Mouse (Mus musculus): ENCODE data around the gene Plekhm3.

Gene Plekhm3

DNA sequence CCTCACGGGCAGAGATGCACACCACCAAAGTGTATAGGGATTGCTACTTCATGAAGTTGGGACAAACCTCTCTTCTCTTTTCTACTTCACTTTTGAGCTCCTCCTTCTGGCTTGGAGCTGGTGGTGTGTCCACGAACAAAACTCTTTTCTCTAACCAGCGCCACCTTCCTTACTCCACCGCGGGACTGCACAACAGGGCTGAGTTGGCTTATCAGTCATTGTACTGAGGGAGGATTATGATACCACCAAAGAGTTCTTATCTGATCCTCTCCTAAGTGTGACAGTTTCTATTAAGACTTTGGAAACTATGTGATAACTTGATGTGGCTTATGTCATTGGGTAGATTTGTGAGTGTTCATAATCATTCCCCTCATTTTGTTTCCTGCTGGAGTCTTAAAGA lies 129.2 kb downstream of the Plekhm3 start:
- DNase-seq (ENCODE audit: low spot score in 2 of 2), result no peak

DNA sequence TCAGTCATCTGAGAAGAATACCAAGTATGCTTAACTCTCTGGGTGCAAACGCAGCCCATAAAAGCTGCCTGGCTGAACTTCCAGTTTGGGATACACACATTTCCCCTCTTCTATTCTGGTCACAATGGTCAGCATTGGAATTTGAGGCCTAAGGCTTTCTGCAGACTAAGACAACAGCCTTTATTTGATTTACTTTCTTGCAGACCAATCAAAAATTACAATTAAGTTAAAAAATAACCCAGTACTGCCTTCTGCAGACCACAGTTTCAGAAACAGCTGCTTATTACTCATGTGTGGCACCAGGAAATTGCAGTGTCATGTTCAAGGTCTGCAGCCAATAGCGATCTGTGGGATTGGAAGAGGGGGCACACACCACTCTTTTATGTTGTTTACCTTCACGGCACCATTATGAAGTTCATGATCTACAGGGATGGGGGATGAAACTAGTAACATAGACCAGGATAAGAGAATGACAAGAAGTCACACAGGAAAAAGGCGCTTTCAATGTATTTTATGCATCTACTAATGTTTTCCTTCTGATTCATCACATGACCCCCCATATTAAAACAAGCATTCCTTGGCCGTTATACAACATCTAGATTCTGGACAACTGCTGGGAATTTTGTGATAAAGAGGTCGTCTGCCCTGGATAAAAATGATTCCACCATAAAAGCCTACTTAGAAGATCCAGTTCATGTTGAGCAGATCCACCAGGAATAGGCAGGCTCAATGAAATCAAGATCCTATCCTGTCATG lies 130.1 kb downstream of the Plekhm3 start:
- DNase-seq (ENCODE audit: low spot score in 2 of 2), result no peak

DNA sequence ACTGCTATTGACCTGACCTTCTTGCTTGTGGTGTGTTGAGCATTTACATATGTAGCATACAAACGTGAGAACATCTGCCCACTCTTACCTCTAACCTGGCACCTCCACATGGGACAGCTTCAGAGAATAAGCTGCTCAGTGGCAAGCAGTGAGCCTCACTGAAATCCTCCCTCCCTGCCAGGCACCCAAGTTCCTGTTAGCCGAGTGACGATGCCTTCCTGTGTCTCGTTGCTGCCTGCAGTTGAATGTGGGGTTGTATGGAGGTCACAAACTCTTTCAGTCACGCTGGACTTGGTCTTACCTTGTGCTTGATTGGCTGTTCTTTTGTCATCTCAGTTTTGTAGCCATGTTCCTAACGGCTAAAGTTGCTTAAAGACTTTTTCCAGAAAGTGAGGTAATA lies 133.1 kb downstream of the Plekhm3 start:
- peak; percentile 8 to 26 for DNase-seq (ENCODE audit: low spot score in 2 of 2)

DNA sequence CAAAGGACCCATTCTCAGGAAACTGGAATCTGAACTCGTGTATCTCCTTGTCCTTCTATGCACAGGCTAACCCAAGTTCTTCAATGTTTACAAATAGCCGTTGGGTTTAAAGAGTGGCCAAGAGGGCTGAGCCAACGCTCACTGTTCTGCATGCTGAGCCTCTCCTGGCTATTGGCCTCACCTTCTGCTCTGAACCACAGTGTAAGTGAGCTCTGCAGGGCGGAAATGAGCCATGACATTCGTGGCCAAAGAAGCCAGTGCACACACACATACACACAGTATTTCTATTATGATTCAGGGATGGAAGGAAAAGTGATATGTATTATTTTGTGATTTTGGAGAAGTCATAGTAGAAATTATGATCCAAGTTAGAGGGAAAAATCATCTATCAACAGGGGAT lies 138.9 kb downstream of the Plekhm3 start:
- DNase-seq (ENCODE audit: low spot score in 2 of 2), result no peak

DNA sequence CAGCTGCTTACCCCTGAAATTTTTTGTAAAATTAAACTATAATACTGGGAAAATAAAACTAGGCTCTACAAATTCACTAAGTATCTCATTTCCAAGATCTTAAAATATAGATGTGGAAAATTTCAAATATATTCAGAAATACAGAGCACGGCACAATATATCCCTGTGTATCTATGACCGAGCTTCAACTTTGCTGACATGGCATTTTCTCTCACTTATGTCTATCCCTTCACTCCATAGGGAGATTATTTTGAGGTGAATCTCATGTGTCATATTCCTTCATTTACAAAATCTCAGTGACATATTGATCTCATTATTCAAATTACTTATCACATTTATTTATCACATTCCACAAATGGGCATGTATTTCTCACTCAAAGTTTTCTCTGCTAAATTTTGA lies 143.4 kb downstream of the Plekhm3 start:
- no peak for DNase-seq (ENCODE audit: low spot score in 2 of 2)

DNA sequence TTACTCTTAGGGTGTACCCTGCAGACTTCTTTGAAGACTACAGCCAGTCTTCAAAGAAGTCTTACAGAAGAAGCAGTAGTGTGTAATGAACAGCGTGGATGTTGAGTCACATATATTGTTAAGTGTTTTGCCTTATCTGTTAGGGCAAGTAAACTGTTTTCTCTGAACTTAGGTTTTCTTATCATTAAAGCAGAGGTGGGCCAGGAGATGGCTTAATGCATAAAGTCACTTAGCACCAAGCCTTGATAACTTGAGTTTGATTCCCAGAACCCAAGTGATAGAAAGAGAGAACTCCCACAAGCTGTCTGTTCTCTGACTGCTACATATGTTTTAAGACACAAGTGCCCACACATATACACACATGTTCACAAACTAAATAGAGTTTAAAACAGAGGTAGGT lies 144.7 kb downstream of the Plekhm3 start:
- no peak for DNase-seq (ENCODE audit: low spot score in 2 of 2)

DNA sequence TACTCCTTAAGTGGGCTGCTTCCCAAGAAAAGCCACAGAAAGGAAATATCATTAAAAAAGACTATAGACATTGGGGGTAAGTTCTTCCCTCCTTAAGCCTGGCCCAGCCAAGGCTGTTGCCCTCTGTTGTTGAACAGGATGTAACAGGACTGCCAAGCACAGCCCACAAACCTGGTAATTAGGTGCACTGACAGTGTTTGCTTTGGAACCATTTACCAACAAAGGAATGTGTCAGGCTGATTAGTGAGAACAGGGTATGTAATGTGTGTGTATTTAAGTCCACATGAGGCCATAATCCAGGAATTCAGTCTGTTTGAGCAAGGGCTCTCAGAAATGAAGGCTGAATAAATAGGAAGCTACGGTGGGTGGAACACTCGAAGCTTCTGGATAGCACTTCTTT lies 147.5 kb downstream of the Plekhm3 start:
- DNase-seq (ENCODE audit: low spot score in 2 of 2), result no peak

DNA sequence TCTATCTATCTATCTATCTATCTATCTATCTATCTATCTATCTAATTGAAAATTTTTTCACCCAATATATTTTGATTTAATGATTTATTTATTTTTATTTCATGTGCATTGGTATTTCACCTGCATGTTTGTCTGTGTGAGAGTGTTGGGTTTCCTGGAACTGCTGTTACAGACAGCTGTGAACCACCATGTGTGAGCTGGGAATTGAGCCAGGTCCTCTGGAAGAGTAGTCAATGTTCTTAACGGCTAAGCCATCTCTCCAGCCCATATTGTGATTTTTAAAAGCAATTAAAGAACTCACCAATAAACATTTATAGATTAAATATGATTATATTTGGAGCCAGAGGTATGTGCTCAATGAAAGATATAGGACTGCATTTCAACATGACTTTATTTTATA lies 148.9 kb downstream of the Plekhm3 start:
- no peak for DNase-seq (ENCODE audit: low spot score in 2 of 2)

DNA sequence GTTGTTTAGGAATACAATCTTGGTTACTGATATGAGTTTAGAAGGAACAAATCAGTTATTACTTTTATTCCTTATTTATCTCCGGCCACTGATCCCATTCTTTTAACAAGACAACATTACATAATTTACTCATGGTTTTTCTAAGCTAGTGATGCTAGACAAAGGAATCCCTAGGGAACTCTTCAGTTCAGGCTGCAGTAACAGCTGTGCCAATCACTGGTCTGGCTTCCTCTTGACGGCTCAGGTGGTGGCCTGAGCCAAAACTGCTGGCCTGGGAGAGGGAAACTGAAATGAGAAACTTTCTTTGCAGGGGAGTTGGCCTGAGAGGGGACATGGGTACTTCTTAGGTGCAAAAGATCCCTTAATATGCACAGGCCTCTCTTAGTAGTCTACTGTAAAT lies 151.4 kb downstream of the Plekhm3 start:
- DNase-seq (ENCODE audit: low spot score in 2 of 2), result no peak

DNA sequence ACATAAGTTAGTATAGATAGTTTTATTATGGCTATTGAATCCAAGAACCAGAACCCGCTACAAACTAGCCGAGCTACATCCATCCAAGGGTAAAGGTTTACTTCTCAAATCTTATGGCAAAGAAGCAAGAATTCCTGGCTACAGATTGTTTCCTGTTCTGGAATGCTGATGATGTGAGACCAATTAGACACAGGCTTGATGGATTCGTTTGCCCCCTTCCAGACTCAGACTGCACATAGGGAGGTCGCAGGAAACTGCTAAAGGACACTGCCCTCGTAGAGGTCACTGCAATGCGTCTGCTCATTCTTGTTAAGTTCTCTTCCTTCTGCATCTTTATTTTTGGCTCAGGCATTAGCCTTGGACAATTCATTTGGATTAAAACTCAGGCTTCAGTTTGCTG lies 154.0 kb downstream of the Plekhm3 start:
- DNase-seq (ENCODE audit: low spot score in 2 of 2), result no peak

DNA sequence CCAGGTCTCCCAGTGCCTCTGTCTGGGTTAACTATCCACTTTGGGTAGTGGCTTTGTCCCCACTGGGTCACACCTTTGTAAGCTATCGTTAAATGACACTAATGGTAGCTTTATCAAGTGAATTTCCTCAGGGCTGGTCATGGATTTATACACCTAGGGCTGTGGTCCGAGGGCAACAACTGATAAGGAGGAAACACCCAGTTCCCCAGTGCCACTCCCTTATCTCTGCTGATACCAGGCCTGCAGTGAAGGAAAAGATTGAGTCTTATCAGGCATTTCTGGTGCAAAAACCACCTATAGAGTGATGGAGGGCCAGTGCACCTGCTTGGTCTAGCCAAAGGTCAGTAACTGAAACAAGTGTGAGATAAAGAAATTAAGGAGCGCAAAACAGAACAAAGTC lies 159.0 kb downstream of the Plekhm3 start:
- no peak for DNase-seq (ENCODE audit: low spot score in 2 of 2)

DNA sequence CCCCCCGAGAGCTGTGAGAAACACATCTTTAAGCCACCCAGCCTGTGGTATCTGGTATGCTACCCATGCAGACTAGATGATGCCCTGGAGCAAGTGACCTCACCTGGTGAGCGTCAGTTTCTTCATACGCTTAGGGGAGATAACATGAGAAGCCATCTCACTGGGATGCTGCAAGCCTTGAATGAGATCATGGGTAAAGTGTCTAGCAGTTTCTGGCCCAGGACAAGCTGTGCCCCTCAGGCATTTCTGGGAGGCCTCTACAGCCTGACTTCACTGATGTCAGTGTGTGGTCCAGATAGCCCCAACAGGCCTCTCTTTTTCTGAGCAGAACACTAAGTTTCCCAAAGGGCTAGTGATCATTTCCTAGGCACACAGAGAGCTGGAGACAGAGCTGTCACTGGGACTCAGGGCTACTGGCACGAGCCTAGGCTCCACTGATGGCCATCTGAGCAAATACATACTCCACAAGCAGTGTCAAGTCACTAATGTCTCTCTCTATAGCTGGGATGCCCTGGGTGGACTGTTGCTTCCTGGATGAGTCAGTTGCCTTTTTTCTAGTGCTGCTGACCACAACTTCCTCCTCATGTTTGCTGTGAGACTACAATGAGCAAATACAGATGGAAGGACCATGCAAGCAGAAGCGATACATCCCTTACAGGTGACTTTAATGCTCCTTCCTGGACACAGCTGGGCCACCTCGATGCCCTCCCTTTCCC lies 159.6 kb downstream of the Plekhm3 start:
- peak; percentile 63 to 76 for DNase-seq (ENCODE audit: low spot score in 2 of 2)

DNA sequence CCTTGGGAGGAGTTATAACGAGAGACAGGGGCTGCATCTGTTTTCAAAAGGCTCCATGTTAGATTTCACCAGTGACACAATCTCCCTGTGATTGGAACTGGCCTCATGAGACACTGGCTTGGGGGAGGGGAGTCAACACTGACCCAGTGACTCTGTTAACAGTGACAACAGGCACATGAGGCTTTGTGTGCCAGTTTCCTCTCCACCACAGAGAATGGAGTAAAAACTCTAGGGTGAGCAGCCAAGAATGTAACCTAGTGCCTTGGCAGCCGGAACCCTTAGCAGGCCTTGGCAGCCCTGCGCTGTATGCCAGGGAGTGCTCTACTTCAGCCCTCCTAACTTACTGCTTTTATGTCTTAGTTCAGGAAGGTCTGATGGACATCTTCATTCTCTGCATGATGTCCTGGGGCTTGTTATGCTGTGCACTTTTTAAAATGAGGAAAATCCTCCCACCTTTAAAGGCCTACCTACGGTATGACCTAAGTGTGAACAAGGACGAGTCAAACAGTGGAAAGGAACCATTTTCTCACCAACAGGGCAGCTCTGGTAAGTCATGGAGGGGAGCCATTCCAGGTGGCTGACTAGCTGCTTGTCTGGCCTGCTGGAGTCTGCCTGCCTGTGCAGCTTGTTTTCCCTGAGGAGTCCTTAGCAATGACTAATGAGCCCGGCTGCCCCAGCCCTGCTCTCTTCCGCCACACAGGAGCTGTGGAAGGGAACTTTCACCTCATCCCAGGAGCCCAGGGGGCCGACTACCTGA lies 161.2 kb downstream of the Plekhm3 start:
- no peak for DNase-seq (ENCODE audit: low spot score in 2 of 2)

DNA sequence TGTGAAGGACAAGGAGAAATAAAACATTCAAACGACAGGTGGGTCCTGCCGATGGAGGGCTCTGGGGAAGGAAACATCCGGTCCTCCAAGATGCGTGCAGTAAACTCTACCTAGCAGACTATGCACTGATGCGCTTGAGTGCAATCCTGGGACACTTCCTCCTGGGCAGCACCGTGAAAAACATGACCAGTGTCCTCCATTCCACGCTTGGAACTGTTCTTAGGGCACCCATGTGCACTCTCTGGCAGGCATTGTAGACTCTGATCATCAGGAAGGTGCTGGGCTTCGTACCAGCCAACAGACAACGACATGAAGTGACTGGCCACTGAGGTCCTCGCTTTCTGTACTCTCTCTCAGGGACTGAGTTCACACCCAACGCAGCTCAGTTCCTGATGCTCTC lies 162.5 kb downstream of the Plekhm3 start:
- no peak for DNase-seq (ENCODE audit: low spot score in 2 of 2)

DNA sequence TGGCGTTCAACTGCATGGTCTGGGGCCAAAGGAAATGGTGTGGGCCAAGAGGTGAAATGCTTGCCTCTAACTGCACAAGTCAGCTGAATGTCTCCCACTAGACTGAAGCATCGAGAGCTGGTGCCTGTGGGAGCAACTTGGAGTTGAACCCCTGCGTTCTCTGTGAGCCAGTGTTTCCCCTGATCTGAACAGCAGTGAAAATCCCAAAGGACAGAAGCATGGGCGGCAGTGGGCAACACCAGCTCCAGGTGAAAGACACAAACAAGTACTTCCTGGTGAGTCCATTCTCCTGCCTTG lies 163.4 kb downstream of the Plekhm3 start:
- DNase-seq (ENCODE audit: low spot score in 2 of 2), result no peak

DNA sequence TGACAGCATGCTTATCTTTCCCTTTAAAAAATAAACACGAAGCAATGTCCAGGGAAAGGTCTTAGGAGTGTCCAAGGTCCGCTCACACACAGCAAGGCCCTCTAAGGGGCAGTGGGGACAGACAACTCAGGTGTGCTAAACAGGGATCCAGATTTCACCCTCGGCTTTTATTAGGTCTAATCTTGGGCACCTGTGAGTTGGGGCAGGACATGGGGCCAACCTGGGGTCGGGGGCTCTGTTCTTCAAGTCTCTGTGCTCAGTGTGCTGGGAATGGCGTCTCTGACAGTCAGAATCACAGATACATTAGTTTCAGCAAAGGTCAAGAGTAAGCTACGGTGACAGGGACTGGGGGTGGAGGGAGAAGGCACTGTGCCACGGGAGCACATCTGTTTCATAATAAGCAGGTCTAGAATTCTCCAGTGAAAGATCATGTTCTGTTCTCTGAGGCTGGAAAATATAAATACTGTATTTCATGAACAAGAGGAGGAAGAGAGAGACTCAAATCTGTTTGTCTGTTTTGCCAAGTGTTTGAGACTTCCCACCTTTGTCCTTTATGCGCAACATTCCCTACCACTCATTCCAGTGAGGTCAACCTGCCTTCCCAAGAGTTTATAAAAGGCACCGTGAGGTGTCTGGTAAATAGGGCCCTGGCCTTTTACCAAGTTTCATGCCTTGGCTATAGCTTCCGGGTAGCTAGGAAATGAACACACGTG lies 163.9 kb downstream of the Plekhm3 start:
- no peak for DNase-seq (ENCODE audit: low spot score in 2 of 2)

DNA sequence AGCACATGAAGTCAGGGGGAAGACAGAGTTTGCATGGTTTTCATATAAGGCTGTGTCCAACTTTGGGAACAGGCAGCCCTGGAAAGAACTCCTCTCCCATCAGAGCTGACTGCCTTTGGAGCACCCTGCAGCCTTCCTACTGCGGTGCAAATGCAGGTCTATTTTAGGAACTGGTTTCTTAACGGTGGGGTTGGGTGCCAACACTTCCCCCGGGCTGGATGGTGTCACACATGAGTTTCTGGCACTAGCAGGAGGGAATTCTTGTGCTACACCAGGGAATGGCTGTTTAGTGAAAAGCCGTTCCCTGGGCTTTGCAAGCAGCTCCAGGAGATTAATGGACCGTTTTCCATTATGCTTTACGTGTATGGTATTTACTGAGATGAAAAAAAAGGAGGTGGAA lies 164.8 kb downstream of the Plekhm3 start:
- no peak for DNase-seq (ENCODE audit: low spot score in 2 of 2)

DNA sequence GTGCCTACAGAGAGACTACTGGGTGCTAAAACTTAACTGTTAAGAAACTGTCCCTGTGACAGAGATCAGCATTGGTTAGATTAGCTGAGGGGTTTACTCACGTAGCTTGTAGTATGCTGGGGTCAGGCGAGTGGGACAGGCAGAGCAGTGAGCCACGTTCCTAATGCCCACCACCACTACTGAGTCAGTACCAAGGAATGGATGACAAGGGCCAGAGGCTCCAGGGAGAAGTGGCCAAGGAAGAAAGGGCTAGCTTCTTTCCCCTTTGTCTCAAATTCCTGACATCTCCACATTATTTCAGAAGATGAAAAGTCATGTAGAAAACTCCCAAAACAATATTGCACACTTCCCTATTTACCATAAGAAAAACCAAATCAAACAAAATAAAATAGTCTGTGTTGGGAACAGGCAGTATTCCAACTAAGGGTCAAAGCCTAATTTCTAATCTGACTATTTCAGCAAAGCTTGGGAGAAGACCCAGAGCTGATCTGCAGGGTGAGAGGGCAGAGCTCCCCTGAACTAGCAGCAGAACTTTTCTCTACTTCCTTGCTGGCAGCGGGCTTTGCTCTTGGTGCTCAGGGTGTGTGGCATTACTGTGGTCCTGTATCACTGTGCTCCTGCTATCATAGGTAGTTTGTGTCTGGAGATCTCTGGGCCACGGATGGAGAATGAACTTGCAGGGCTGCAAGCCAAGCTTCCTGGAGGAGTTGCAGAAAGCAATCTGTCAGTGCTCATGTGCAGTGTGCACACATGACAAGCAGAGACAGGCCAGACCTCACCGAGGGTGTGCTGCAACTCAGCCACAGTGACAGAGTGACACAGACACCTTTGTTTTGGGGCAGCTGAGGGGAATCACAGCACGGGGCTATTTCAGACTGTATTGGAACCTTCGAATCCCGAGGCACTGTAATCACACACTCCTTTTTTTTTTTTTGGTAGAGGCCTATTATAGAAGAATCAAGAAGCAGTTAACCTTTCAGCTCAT lies 165.5 kb downstream of the Plekhm3 start:
- DNase-seq (ENCODE audit: low spot score in 2 of 2), result no peak

DNA sequence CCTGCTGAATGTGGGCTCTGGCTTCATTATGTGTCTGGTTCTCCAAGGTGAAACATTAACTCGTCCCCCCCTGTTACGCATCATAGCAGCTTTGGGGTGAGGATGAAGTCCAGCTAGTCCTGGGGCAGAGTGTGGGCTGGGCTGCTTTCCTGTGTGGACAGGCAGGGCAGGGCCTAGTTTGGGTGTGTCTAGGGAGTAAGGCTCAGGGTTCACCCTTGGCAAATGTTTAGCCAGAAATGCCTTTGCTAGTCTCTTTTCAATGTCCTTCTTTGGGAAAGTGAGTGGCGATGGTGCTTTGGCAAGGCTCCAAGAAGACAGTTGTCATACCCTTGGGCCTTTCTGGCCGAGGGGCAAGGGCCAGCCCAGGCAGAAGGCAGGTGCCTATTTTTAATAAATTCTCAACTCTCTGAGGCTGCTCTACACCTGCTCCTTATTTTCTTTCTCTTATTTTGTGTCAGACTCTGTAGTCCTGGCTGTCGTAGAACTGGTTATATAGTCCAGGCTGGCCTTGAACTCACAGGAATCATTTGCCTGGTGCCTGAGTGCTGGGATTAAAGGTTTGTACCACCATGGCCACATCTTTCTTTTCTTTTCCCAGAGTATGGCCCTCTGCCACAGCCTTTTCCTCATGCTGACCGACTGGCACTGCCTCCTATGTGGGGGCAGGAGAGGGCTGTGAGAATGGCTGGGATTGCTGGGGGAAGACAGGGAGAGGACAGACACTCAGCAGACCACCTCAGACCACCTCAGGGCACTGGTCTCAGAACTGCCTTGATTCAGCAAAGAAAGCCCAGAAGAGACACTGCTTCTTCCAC lies 168.7 kb downstream of the Plekhm3 start:
- no peak for DNase-seq (ENCODE audit: low spot score in 2 of 2)

DNA sequence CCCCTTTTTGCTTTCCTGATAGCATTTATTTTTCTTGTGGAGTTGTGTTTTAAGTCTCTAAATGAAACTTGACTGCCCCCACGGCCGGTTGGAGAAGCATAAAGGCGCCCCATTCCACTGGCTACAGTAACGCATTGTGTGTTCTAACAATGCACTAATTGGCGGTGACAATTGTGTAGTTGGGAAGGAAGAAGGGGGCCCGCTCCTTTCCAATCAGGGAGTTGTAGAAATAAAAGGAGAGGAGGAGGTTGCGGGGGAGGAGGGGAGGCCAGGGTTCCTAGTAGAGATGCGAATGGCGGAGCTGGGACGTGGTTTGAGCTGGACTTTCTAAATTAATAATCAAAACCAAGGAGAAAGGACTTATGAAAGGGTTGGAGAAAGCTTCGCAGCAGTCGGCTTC lies 176.8 kb downstream of the Plekhm3 start:
- no peak for DNase-seq (ENCODE audit: low spot score in 2 of 2)

All from natural killer cell, adult 2 months (primary cell).